Mouse (Mus musculus): ENCODE measurements around the gene Rps23.
"Not testable (repeated sequence)": the region's sequence is repeated elsewhere in the genome, so short reads cannot be mapped to it uniquely, and the experiment has no call there.

Gene Rps23

GRCm38 (mm10) chr13:90922751-90923612 lies at the start of gene Rps23:
Gene Rps23 (plus strand): TSS chr13:90922958.
- DNase-seq (ENCODE audit: low spot score in 2 of 2), result peak; percentile 80 to 93

- no peak for DNase-seq (ENCODE audit: low spot score in 2 of 2)
Observed at GRCm38 (mm10) chr13:90881727-90882429, 40.9 kb upstream of the Rps23 start.

- peak in 1 of 2 experiments; percentile 8 for DNase-seq (ENCODE audit: low spot score in 2 of 2)
Observed at GRCm38 (mm10) chr13:90885856-90886532, 36.8 kb upstream of the Rps23 start.

GRCm38 (mm10) chr13:90886568-90886983 lies 36.2 kb upstream of the Rps23 start:
- DNase-seq (ENCODE audit: low spot score in 2 of 2), result peak; percentile 19 to 42

- no peak for DNase-seq (ENCODE audit: low spot score in 2 of 2)
Observed at GRCm38 (mm10) chr13:90890111-90890510, 32.6 kb upstream of the Rps23 start.

GRCm38 (mm10) chr13:90894819-90895218 lies 27.9 kb upstream of the Rps23 start:
- DNase-seq (ENCODE audit: low spot score in 2 of 2), result no peak

- no peak for DNase-seq (ENCODE audit: low spot score in 2 of 2)
Observed at GRCm38 (mm10) chr13:90896098-90896497, 26.7 kb upstream of the Rps23 start.

- no peak for DNase-seq (ENCODE audit: low spot score in 2 of 2)
Observed at GRCm38 (mm10) chr13:90896821-90897220, 25.9 kb upstream of the Rps23 start.

GRCm38 (mm10) chr13:90905176-90905575 lies 17.6 kb upstream of the Rps23 start, which contains the start of gene Atp6ap1l:
Gene Atp6ap1l (minus strand): TSS chr13:90905355.
- DNase-seq (ENCODE audit: low spot score in 2 of 2), result no peak

- no peak for DNase-seq (ENCODE audit: low spot score in 2 of 2)
Observed at GRCm38 (mm10) chr13:90907376-90907775, 15.4 kb upstream of the Rps23 start.

GRCm38 (mm10) chr13:90912760-90913674 lies 9.7 kb upstream of the Rps23 start:
- DNase-seq (ENCODE audit: low spot score in 2 of 2), result no peak

- DNase-seq (ENCODE audit: low spot score in 2 of 2), result no peak
Observed at GRCm38 (mm10) chr13:90913675-90914192, 9.0 kb upstream of the Rps23 start.

- DNase-seq (ENCODE audit: low spot score in 2 of 2), result no peak
Observed at GRCm38 (mm10) chr13:90914721-90915120, 8.0 kb upstream of the Rps23 start.

GRCm38 (mm10) chr13:90923617-90924016 lies 859 bp downstream of the Rps23 start:
- DNase-seq (ENCODE audit: low spot score in 2 of 2), result not testable (repeated sequence)

GRCm38 (mm10) chr13:90924072-90924471 lies 1.3 kb downstream of the Rps23 start:
- DNase-seq (ENCODE audit: low spot score in 2 of 2), result no peak

- DNase-seq (ENCODE audit: low spot score in 2 of 2), result no peak
Observed at GRCm38 (mm10) chr13:90925191-90925590, 2.4 kb downstream of the Rps23 start.

GRCm38 (mm10) chr13:90926125-90926765 lies 3.5 kb downstream of the Rps23 start:
- DNase-seq (ENCODE audit: low spot score in 2 of 2), result no peak

- no peak for DNase-seq (ENCODE audit: low spot score in 2 of 2)
Observed at GRCm38 (mm10) chr13:90926938-90927633, 4.3 kb downstream of the Rps23 start.

GRCm38 (mm10) chr13:90928266-90928665 lies 5.5 kb downstream of the Rps23 start:
- not testable (repeated sequence) for DNase-seq (ENCODE audit: low spot score in 2 of 2)

GRCm38 (mm10) chr13:90929847-90930246 lies 7.1 kb downstream of the Rps23 start:
- peak; percentile 26 to 38 for DNase-seq (ENCODE audit: low spot score in 2 of 2)
